Mouse (Mus musculus) E14TG2a.4 (cell line): Measurements from ENCODE around the gene Rrnad1.

Experiments
- CTCF ChIP-seq: conservative IDR thresholded peaks from 2 replicates; pipeline ENCODE4 v1.5.1; 2014; ENCODE audit warnings: low read length
- NANOG ChIP-seq: IDR thresholded peaks from 2 replicates; pipeline ENCODE4 v1.6.1; 2014; ENCODE audit warnings: borderline replicate concordance, low read length, mixed read lengths
- POU5F1 ChIP-seq: IDR thresholded peaks from 2 replicates; pipeline ENCODE4 v1.6.1; 2014; ENCODE audit warnings: low read length, borderline replicate concordance

DNA sequence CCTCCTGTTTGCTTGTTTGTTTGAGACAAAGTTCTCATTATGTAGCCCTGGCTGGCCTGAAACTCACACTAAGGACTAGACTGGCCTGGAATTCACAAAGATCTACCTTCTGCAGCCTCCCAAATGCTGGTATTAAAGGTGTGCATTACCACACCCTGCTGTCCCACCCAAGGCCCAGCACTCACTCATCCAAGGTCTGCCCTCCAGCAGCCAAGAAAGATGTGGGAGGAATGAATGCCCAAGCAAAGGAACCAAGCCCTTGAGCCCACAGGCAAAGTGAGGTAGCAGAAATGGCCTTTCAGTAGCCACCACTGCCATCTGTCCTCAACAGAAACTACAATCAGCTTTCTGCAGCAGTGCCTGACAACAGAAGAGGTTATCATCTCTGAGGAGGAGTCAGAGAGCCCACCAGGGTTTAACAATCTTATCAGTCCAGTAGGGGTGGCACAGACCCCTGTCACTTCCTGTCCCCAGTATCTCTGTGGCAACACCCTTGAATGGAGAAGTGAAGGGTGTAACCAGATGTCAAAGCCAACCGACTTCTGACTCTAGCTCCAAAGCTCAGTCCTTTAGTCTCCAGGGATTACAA is 29.4 kb downstream of the Rrnad1 start:
- TF ChIP-seq CTCF (no peak), POU5F1 (no peak), NANOG (no peak)
